Mouse (Mus musculus) kidney, postnatal 25 days (tissue): ENCODE measurements around the gene Sipa1l3.

Experiments used
- DNase-seq, 2 experiments: peaks; one replicate each; pipeline ENCODE4 v3.0.0; 2021; ENCODE audit warnings: mixed read lengths in 2 of 2

The Sipa1l3 gene

DNA sequence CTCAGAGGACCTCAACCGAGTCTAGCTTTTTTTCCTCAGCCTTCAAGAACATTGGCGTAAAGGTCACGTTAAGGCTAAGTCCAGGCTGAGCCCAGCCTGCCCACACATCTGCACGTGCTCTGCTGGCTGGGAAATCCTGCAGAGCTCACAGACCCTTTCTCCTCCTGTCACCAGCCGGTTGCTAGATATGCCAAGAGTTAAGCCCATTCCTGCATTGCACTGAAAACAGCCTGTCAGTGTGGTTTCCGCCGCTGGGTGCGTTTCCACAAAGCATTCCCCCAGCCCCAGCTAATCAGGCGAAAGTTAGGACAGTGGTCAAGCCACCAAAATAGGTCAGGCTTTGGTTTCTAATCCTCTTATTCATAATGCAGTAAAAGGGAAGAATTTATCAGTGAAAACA, 77.3 kb downstream of the Sipa1l3 start:
- DNase-seq: no peak

DNA sequence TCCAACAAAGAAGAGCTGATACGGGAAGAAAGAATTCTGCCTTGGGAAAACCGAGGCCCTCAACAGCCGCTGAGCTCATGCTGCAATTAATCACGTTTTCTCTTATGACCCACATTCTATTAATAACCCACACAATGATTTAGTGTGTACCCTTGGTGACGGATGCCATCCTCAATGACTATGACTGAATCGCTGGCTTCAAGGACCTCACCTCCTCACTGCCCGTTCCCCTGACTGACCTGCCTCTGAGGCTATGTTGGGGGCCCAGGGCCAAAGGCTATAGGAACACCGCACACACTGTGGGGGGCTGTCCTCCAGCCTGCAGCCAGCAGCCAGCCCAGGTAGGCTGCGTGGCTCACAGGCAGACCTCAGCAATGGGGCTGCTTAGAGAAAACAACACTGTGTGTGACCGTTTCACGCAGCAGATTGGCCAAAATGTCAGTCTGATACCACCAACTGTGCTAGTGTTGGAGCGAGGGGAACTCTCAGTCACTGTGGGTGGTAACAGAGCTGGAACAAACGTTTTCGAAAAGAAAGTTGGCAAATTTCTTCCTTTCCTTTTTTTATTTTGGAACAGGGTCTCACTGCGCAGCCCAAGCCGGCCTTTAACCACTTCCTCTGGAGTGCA, 79.7 kb downstream of the Sipa1l3 start:
- DNase-seq: no peak

DNA sequence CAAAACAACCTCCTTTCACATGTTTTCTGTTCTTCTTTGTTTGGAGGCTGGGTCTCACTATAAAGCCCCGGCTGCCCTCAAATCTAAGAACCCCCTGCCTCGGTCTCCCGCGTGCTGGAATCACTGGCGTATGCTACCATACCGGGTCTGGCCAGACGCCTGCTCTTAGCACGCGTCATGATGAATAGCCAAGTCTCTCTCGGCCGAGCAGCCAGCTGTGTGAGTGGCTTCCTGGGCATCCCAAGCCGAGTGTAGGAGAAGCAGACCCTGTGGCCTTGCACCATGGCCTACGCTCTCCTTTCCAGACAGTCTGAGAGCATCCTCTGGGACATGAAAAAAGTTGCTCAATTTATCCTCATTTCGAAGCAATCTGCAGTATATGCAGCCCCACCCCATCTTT, 80.2 kb downstream of the Sipa1l3 start:
- DNase-seq: no peak

DNA sequence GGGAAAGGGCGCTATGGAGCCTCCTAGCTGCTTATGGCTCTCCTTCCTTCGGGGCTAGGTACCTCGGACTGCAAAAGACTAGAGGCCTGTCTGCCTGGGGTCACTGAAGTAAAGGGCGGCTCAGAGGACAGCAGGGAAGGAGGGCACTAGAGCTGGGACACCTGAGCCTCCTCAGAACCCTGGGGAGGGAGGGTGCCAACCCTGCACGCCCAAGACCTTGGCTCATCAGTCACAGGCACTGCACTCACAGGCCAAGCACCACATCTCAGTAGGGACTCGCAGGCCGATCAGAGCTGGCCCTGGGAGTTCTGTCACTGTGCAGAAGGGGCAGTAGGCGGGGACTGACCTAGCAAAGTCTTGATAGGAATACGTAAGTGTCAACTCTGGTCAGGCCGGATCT, 81.4 kb downstream of the Sipa1l3 start:
- DNase-seq: no peak

DNA sequence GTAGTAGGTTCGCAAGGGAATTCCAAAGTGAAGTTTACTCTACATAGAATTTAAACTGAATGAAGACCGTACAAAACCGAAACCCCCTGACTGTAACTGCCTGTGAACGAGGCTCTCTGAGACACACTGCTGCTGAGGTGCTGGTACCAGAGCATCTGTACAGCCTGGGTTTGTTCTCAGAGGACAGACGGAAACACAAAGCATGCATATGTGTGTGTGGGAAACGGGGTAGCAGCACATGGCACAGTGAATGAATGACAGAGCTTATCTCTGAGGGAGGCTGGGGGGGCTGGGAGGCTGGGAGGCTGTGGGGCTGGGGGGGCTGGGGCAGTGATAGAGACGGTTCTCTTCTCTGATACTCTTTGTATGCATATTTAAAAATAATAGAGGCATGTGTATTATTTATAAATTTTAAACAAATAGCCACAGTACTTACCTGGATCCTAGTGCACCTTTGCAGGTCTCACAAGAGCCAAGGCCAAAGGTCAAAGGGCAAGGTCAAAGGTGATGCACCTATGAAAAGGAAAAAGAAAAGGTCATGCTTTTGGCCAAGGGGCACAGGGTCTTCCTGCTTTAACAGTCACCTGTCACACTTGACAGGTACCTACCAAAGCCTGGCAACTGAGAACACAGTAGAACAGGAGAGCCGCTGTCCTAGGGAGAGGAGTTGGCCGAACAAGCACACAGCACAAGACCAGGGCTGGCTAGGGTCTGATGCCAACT, 84.0 kb downstream of the Sipa1l3 start:
- DNase-seq: no peak

DNA sequence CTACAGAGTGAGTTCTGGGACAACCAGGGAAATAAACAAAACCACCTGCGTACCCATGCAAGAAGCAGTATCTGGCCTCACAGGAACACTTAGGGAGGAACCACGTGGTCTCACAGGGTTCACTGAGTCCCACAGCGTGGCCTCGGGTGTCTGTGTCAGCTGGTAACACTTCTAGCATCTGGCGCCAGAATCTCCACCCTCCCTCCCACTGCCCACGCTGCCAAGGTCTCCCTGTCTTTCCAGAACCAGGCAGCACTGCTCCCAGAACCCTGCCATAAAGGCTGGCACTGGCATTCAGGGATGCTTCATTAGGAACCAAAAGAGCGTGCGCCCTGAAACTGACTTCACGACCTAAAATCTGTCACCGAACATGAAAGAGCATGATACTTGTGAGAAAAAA, 84.7 kb downstream of the Sipa1l3 start:
- DNase-seq: no peak

DNA sequence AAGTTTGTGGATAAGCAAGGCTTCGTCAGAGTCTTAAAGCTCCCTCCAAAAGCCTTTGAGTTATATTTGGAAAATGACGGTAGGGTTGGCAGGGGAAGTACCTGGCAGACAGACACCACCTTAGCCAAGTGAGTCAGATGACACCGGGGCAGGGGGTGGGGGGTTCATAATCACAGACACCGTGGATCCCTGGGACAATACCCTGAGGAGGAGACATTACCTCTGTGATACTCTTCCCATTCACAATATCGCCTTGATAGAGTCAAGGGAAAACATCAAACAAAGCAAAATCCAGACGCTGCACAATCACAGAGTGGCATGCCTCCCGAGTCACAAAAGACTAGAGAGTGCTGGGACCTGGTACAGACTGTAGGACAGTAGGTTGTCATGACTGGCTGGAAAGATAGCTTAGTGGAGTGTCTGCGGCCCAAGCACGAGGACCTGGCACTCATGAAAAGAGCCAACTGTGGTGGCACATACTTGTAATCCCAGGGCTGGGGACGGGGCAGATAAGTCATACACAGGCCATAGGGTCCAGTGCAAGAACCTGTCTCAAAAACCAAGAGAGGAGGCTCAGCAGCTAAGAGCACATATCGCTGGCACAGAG, 85.4 kb downstream of the Sipa1l3 start:
- no peak for DNase-seq

DNA sequence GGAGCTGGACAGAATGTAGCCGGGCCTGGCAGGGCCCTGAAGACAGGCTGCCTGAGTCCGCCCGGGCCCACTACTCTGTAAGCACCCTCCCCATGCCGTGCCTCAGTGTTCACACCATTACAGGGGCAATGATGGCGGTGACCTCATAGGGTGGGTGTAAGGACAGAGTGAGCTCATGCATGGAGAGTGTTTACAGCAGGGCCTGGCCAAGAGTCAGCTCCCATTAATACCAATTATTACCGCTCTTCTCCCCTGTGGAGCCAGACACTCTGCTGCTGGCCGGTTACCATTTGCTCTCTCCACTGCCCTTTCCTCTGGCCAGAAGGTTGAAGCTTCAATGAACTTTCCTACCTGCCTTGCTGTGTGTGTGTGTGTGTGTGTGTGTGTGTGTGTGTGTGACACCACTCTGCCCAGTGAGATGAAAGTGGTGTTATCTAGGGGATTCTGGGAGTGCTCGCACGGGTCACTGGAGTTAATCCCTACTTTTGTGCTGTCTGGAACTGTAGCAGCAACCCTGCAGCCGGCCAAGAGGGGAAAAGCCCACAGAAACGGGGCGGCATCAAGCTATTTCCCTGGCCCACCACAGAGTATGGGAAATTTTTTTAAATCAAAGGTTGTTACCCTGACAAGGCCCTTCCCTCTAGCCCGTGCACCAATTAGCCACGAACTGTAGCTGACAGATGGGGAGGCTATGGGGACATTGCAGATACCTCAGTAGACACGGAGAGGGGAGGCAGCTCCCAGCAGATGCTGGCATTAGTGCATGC, 86.1 kb downstream of the Sipa1l3 start:
- DNase-seq: no peak

DNA sequence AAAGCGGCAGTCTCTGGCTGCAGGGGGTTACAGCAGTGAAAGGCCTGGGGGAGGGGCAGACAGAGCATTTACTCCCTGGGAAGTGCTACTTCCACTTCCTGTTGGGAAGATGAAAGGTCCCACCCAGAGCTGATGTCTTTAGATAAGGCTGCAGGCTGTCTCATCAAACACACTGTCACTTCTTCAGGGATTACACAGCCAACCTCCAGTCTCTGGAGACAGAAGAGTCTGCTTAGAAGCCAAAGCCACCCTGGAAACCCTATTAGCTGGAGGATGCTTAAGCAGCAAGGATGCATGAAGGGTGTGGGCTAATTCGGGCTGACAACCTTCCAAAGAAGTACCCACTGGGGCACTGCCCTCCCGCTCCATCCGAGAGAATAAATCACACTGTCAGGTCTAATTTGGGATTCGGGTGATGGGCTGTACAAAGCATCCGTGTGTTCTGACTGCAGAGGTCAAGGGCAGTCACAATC, 87.7 kb downstream of the Sipa1l3 start:
- DNase-seq: peak; percentile 49 to 52

DNA sequence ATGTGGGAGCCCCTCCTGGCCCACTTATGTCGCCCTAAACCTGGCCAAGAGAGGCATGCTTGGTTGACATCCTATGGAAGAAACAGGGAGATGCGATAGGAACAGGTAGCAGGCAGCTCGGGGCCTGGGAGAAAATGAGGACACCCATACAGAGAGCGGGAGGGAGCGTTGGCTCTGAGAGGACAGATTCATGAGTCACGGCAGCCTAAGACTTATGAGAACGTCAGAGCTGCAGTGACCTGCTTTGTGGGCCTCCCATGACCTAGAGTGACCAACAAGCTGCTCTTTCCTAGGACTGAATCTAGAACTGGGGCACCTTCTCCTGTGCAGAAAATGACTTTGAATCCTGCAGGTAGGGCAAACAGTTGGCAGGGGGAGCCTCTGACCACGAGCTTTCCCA, 92.4 kb downstream of the Sipa1l3 start:
- no peak for DNase-seq

DNA sequence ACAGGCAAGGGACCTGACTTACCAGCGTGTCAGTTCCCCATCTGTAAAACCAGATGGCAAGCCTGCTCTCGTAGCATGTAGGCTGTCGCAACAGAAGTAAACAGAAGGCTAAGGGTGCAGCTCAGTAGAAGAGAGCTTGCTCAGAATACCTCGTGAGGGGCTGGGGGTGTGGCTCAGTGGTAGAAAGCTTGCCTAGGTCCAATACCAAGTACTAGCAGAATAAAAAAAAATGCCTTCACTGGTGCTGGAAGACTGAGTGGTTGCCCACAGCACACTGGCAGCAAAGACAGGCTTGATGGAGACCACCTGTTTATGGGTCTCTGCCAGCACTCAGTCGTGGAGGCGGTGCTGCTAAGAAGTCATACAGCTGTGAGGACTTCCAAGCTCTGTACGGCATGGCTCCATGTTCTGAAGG, 93.0 kb downstream of the Sipa1l3 start:
- DNase-seq: no peak

DNA sequence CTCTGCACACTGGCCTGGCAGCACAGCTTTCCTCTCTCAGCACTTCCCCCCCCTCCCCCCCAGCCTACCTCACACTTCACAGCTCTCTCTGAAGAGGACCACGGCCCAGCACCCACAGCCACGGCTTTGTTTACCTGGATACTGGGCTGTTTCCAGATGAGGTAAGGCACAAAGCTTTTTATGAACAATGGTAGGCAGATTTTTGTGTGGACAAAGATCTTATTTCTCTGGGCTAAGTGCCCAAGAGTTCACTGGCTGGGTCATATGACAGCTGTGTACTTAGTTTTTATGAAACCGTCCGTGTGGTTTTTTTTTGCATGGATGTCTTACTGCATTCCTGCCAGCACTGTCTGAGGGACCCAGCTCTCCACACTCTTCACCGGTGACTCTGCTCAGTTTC, 93.8 kb downstream of the Sipa1l3 start:
- DNase-seq: peak; percentile 51 to 70

DNA sequence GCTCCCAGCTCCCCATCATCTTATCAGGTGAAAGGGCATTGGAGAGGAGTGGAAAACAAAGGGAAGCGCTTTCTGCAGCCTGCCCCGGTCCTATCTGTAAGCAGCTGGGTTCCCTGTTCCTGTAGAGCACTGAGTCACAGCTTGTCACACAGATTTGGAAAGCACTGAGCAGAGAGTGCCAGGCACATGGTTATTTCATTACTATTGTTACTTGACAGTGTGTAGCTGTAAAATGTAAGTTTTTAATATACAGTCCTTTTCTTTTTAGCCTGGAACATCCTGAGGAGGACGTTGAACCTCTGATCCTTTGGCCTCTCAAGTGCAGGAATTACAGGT, 96.6 kb downstream of the Sipa1l3 start:
- DNase-seq: no peak

DNA sequence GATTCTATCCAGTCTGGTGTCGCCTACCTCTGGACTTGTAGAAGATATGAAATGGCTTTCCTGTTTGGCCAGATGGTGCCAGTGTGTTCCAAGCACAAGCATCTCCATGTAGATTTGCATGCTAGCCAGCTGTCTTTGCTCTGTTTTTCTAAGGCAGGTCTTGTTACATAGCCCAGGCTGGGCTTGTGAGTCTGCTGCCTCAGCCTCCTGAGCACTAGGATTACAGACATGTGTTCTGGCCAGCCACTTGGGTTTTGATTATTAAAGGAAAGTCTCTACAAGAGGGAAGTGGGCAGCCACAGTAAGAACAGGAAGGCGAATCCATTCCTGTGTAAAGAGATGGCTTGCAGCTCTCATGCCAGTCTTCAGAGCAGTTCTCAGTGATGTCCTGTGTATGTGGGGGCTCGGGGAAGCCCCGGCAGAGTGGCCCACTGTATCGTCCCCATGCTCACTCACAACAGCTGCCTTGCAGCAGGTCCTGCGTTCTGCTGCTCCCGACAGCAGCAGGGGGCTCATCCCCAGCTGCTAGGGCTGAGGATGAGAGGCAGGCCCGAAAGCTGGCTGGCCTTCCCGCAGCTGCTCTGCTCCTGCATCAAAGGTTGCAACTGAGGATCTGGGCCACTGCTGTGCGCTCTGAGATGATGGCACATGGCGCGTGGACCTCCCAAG, 97.1 kb downstream of the Sipa1l3 start:
- no peak for DNase-seq

DNA sequence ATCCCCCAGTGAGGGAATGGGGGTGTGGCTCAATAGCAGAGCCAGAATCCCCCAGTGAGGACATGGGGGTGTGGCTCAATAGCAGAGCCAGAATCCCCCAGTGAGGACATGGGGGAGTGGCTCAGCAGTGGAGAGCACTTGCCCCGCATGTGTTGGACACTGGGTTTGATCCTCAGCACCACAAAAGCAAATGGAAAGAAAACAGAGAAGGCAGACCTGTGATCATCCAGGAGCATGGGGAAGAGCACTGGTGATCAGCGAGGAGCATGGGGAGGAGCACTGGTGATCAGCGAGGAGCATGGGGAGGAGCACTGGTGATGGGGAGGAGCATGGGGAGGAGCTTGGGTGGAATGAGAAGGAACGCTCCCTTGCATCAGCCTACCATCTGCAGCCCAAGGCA, 98.6 kb downstream of the Sipa1l3 start:
- DNase-seq: no peak

DNA sequence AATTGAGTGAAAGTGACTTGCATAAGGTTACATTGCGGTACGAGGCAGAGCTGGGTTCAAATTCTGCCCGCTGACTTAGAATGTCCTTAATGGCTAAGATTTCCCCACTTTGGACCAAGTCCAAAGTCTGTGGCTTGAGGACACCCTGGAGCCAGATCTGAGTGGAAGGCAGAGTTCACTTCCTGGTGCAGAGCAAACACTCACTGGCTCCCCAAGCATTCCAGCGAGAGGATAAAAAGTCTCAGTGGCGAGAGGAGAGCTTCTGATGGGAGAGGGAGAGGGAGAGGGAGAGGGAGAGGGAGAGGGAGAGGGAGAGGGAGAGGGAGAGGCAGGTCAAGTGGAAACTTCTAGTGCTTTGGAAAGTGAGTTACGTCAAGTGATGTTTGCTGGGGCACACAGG, 100.2 kb downstream of the Sipa1l3 start:
- DNase-seq: peak; percentile 46 to 70

DNA sequence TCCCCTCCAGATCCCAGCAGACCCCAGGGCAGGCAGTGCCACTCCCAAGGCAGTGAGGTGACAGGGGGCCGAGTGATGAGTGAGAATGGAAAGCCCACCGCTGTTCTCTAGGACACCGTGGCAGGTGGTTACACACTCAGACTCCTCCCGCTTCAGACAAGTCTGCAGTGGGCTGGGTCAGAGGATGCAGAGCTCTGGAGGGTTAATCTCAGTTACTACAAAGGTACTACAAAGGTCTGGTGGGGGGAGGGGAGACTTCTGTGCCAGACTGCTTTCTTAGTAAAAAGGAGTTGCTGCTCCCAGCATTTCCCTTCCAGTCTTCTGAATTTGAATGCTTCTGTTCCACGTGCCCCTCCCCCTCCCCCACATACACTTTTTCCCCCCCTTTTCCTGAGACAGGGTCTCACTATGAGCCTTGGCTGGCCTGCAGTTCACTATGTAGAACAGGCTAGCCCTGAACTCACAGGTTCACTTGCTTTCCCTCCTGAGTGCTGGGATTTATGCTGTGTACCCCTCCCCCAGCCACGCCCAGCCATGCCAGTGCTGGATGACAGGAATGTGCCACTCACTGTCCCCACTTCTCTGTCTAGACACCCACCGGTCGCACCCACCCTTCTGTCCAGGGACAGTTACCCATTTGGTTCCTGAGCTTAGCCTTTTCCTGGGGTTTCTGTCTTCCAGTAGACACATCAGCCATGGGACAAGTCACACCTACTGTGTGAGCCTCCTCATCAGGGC, 100.9 kb downstream of the Sipa1l3 start:
- DNase-seq: no peak

DNA sequence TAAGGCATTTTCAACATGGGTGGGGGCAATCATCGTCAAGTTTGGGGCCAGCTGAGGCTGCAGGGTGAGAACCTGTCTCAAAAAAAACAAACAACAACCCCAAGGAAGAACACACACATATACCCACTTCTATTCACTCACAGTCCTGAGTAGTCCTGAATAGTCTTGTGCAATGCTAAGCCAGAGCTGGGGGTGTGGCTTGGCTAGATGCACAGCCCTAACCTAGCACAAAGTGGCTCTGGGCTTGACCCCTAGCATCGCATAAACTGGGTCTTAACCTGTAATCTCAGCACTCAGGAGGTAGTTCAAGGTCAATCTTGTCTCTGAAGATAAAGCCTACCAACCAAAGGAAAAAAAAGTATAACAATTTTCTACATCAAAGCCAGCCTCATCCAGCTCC, 101.5 kb downstream of the Sipa1l3 start:
- no peak for DNase-seq

DNA sequence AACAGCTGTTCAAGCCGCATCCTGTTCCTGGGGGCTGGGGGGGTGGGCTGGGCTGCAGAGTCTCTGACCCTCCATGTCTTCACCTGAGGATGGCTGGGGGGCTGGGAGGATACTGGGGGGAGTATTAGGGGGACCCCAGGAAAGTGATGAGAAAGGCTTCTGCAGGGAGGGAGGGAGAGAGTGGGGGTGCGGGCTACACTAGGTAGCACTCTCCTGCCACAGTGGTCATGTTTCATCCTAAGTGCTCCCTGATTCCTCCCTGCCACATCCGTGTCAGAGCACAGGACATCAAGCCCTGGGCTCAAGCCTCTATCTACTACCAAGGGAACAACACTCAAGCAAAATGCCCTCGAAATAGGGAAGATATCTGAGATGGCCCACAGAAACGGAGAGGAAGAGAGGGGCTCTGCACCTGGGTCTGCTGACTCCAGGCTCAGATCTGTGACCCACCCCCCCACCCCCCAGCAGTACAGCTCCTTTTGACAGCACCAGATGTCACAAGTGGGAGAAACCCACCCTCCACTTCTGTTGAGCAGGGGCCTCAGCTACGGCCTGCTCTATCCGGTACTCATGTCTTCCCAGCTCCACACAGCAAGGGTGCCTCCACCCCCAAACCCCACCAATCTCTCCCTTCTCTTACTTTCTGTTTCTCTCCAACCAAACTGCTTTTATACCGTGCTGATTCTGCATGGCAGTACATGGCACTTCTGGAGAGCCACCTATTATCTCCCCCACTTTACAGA, 106.4 kb downstream of the Sipa1l3 start:
- DNase-seq: no peak

DNA sequence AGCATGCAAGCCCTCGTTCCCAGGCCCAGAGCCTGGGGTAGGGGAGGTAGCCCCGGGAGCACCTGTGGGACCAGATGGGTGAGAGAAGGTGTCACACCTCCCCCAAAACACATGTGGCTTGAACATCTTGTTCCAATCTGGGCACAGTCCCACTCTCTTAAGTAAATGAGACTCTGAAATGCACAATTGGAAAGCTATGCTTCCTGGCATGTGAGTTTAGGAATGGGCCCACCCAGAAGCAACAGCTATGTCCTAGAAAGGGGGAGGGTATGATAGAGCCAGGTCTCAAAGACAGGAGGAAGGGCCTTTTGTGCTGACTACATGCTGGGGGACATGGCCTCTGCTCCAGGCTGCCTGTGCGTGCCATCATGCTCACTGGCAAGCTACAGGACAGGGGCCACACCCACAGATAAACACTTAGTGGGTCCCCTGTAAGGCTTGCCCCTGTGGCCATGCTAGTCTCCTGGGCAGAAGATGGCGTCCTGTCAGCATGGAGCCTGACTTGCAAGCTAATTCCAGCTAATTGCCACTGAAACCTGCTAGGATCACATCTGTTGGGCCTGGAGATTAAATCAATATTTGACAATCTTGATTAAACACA, 107.1 kb downstream of the Sipa1l3 start:
- no peak for DNase-seq

DNA sequence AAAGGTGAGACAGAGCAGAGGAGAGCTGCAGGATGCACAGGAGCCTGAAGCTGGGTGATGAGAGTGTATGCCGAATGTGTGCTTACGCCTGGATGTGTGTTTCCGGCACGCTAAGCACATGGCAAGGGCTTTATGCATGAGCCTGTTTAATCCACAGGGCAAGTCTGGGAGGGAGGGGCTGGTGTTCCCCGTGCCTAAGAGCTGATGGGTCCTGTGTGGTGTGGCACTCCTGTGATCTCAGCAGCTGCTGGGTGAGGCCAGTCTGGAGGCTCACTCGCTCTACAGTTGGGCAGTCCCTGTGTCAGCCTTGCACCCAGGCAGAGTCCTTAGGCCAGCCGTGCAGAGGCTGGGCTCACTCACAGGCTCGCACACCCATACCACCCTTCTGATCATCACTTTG, 108.0 kb downstream of the Sipa1l3 start:
- DNase-seq: no peak
